In genomic region chr9:103434116-103434515, GRCm38 (mm10) we compare ENCODE assay signal across 8 mouse cellular contexts. TPM values are rescaled to one million over a fixed set of nuclear protein-coding genes. Genes with fewer than 3 reads are reported as not detected.
DNase-seq lines count a peak whose midpoint lies in the region; ATAC-seq and TF ChIP-seq lines count a peak whose summit lies in the region.

No protein-coding gene starts in this region.

- intact Hi-C loops in left cerebral cortex, postnatal 10 days (cut with DNase I), result no loop called here

- peaks cover 6% of the 10 kb centered on the region; the same call in 1 of the 2 replicates for H3K4me1 ChIP-seq in lung, postnatal 0 days (ENCODE audit: insufficient read depth, low read depth, low read length)
- H3K4me1 ChIP-seq in intestine, embryonic 16.5 days (ENCODE audit: control insufficient read depth, insufficient read depth, low read length), result peaks cover 3% of the 10 kb centered on the region; the same call in 1 of the 2 replicates

- no peaks in the 10 kb centered on the region for H3K27me3 ChIP-seq in lung, postnatal 0 days (replicated peaks; ENCODE audit: insufficient read depth, low read length)
- no peaks in the 10 kb centered on the region for H3K27me3 ChIP-seq in intestine, embryonic 16.5 days (replicated peaks; ENCODE audit: control insufficient read depth, insufficient read depth, low read length)

- H3K9ac ChIP-seq in lung, postnatal 0 days (replicated peaks; ENCODE audit: low read depth), result no peak overlapping the region
- H3K9ac ChIP-seq in intestine, embryonic 16.5 days (ENCODE audit: low read depth, low read length), result no peak overlapping the region

- peak; percentile 87 for TF ChIP-seq CTCF in lung, postnatal 0 days (IDR thresholded peaks at IDR 0.05)

- DNase-seq in lung, postnatal 0 days (ENCODE audit: low spot score), result peak; percentile 53
- no peak for DNase-seq in lung, postnatal 36 days
- DNase-seq in thymus, postnatal 10 days (ENCODE audit: low spot score in 2 of 2), result peak; percentile 62 to 78
- no peak for DNase-seq in kidney, postnatal 25 days
- no peak for DNase-seq in cerebellum, adult 8-10 months
- no peak for DNase-seq in left cerebral cortex, postnatal 10 days (ENCODE audit: extremely low spot score in 1 of 2, low spot score in 2 of 2)

- no peaks in the 10 kb centered on the region for H3K9me3 ChIP-seq in lung, postnatal 0 days (ENCODE audit: low read length)
- H3K9me3 ChIP-seq in intestine, embryonic 16.5 days (ENCODE audit: control insufficient read depth, low read length), result no peaks in the 10 kb centered on the region

- no peaks in the 10 kb centered on the region for H3K36me3 ChIP-seq in lung, postnatal 0 days (ENCODE audit: insufficient read depth, low read length)
- no peaks in the 10 kb centered on the region for H3K36me3 ChIP-seq in intestine, embryonic 16.5 days (ENCODE audit: control insufficient read depth, insufficient read depth, low read length)

- peak; percentile 59; the same call in 1 of the 2 replicates for ATAC-seq in lung, postnatal 0 days
- ATAC-seq in activated CD4-positive, CD25-positive, alpha-beta regulatory T cell, adult 4 months, result peak; percentile 45
- peak; percentile 49 for ATAC-seq in intestine, embryonic 16.5 days

- no peak overlapping the region for H3K27ac ChIP-seq in lung, postnatal 0 days (ENCODE audit: low read length)
- no peak overlapping the region for H3K27ac ChIP-seq in intestine, embryonic 16.5 days (ENCODE audit: low read length)

- TF ChIP-seq EP300 in lung, postnatal 0 days (IDR thresholded peaks at IDR 0.05), result no peak

- WGBS in lung, postnatal 0 days, result 54% methylated on average over 4 of the region's 4 CpGs
- WGBS in intestine, embryonic 16.5 days, result 57% methylated on average over 4 of the region's 4 CpGs

- H3K4me2 ChIP-seq in lung, postnatal 0 days (replicated peaks; ENCODE audit: low read depth, low read length), result no peak overlapping the region
- no peak overlapping the region for H3K4me2 ChIP-seq in intestine, embryonic 16.5 days (ENCODE audit: low read depth, low read length)

- no peak overlapping the region for H3K4me3 ChIP-seq in lung, postnatal 0 days (ENCODE audit: low read depth, low read length)
- no peak overlapping the region for H3K4me3 ChIP-seq in intestine, embryonic 16.5 days (ENCODE audit: low read length)

RNA-seq across cellular contexts. Expression of gene Bfsp2, which starts 46.1 kb away (rescaled TPM):
- 0.30 and 0.68 TPM in 2 replicates for polyA plus RNA-seq in lung, postnatal 0 days (2015; fragmentation: Nextera tagmentation; extraction: Ambion mirVana)
- 1 to 10 TPM in 1 of 2 experiments, under 1 TPM in 1; 0.97 to 2.4 TPM for polyA plus RNA-seq in activated CD4-positive, CD25-positive, alpha-beta regulatory T cell, adult 4 months (2017; shearing (Covaris generic))
- not detected in 2 replicates for polyA plus RNA-seq in intestine, embryonic 16.5 days (2015; fragmentation: Nextera tagmentation; extraction: Ambion mirVana)
- 1 to 10 TPM; 1.4 to 2.9 TPM for total RNA-seq in left cerebral cortex, postnatal 10 days (2021)

Comparison
In these comparisons a context has a peak if more than half of its experiments do, and no peak if none do; other contexts are left out.
1. DNase-seq: peak in lung, postnatal 0 days (single experiment) and thymus, postnatal 10 days (2 of 2); none in lung, postnatal 36 days (single experiment), kidney, postnatal 25 days (0 of 2), cerebellum, adult 8-10 months (single experiment) and left cerebral cortex, postnatal 10 days (0 of 2).
2. Peak in every context shown above with its lines, with median percentiles within 50 percentile points of each other: ATAC-seq.